Mouse (Mus musculus) CD8-positive naive resting alpha-beta T cell, adult 2 months (primary cell): ENCODE measurements around the gene Gas2l3.

ENCODE experiments used
- DNase-seq, 2 experiments: peaks; one replicate each; pipeline ENCODE4 v3.0.0; 2022; ENCODE audit warnings: low read depth in 2 of 2, low spot score in 2 of 2

Gas2l3 gene

GRCm38 (mm10) chr10:89443623-89444151 is at the start of gene Gas2l3:
Gas2l3 (minus strand) TSS chr10:89443967.
- peak; percentile 37 to 61 for DNase-seq

DNA sequence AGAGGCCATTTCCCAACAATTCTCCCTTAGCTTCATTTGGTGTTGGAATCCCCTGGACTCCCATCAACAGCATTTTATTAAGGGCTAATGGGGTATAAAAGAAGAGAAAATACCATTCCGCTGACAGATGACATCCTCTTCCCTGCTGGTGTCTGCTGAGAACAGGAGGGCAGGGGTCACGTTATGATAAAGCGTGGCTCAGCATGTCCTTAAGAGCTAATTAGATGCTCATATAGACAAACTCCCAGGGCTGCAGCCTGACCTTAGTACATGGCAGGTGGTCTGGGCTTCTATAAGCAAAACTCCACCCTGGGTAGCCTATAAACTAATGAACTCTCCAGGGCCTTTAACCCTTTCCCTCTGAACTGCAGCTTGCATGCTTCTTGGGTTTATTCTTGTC is 47.6 kb upstream of the Gas2l3 start:
- DNase-seq: no peak

DNA sequence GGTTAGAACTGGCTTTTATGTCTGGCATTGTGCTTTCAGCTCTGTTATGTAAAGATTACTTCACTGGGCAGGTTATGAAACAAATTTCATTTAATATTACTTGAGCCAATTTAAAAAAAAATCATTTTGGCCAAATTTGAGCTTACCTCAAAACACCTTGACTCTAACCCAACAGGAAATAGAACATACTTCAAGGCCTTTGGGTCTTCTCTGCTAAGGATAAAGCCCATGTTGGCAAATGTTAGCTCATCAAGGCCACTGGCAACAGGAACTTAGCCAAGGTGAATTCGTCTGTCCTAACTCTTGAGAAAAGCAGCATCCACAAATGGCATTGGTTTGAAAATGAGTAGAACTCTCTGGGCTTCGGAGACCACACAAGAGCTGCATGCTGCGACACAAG is 46.5 kb upstream of the Gas2l3 start:
- no peak for DNase-seq

GRCm38 (mm10) chr10:89489459-89489858 is 45.7 kb upstream of the Gas2l3 start:
- DNase-seq: no peak

GRCm38 (mm10) chr10:89486995-89487742 is 43.4 kb upstream of the Gas2l3 start:
- no peak for DNase-seq

DNA sequence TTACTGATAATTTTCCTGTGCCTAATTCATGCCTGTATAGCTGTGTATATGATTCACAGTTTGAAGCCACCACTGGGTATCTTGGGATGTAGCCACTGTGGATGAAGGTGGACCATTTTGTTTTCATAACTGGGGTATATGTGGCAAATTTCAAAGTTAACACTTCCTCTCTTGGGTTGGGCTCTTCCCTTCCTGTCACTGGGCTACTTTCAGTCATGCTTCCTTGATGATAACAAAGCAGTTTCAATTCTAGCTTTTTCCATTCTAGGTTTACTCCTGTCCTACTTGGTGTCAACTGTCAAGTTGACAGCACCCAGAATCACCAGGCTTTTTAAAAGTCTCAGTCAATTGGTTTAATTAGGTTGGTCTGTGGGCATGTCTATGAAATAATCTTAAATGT is 41.1 kb upstream of the Gas2l3 start:
- DNase-seq: no peak

GRCm38 (mm10) chr10:89483812-89484602 is 40.2 kb upstream of the Gas2l3 start:
- no peak for DNase-seq

DNA sequence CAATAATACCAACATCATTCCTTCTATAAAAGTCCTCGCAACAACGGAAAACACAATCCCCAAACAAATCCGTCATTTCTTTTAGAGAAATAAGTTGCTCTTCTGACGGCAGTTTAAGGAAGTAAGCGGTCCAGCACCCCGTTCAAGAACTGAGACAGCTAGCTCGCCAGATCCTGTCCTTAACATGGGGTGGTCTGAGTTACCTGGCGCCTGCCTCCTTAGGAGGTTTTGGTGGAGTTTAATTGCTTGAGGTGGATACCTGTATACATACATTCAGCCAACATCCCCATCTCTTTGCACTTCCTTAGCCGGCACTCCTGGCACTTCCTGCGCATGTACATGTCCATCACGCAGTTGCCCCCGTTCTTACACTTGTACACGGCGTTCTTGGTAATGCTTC is 39.3 kb upstream of the Gas2l3 start:
- DNase-seq: no peak

GRCm38 (mm10) chr10:89482142-89482681 is 38.4 kb upstream of the Gas2l3 start:
- no peak for DNase-seq

DNA sequence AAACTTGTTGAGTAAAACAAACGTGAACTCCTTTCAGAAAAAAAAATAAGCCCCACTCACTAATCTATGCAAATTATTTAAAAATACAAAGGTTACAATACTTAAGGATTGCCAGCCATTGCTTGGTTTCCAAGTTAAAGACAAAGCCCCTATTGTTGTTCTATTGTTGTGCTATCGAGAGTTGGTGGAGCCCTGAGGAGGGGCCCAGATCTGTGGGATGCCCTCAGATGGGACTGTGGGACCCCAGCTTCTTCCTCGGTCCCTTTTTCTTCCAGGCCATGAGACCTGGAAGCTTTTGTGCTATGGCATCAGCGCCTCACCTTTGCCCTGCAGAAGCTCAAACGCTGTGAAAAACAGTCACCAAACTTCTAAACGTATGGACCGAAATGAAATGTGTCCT is 37.9 kb upstream of the Gas2l3 start:
- DNase-seq: no peak

GRCm38 (mm10) chr10:89478766-89479165 is 35.0 kb upstream of the Gas2l3 start:
- DNase-seq: no peak

- no peak for DNase-seq
Observed at GRCm38 (mm10) chr10:89470596-89471353, 27.0 kb upstream of the Gas2l3 start.

- DNase-seq: no peak
Observed at GRCm38 (mm10) chr10:89464760-89465405, 21.1 kb upstream of the Gas2l3 start.

GRCm38 (mm10) chr10:89462890-89463289 is 19.1 kb upstream of the Gas2l3 start:
- no peak for DNase-seq

DNA sequence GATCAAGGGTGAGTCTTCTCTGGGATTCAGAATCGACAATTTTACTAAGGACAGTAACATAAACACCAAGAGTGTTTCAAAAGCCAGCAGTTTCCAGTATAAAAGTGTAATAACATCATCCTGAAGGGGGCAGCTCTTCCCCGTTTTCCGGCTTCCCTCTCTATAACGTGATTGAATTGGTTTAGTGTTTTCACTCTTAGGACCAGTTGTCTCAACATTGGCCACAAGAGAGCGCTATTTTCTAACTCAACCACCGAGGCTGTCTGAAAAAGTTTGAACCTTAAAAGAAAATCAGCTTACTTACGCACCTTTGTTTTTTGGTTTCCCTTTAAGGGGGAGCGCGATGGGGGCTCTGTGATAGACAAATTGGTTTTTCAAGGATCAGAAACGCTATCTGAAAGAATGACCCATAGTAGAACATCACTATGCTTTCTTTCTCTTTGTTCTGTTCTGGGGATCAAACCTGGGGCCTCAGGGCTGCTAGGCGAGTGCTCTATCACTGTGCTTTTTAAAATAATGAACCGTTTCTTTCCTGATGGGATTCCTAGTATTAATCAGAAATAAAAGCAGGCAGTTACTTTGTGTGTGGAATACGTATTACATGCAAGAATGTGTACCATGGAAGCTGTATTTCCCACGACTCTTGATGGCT is 18.2 kb upstream of the Gas2l3 start:
- DNase-seq: peak; percentile 73 to 84

- no peak for DNase-seq
Observed at GRCm38 (mm10) chr10:89460972-89461371, 17.2 kb upstream of the Gas2l3 start.

GRCm38 (mm10) chr10:89458770-89459169 is 15.0 kb upstream of the Gas2l3 start:
- no peak for DNase-seq

GRCm38 (mm10) chr10:89453794-89454193 is 10.0 kb upstream of the Gas2l3 start:
- DNase-seq: no peak

DNA sequence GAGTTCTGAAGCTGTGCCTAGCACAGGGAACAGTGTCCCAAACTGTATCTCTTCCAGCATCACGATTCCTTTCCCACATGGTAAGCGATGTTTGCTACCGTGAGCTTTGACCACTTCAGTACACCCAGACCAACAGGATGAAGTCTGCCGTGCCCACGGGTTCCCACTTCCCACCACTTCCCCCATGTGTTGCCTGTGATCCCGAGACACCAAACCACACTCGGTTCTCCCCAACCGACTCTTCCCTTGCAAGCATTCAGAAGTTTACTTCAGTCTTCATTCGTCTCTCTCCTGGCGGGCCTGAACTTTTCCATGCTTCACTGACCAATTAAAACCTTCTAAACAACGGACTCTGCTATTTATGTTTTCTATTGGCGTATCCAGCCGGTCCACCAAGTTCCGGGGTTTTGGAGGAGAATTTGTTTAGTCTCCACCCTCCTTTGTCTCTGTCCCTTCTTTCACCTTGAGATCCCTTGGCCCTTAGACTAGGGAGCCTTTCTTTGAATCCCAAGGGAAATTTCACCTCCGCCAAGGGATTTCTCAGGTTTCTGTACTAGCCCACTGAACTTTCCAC is 9.4 kb upstream of the Gas2l3 start:
- no peak for DNase-seq

- DNase-seq: no peak
Observed at GRCm38 (mm10) chr10:89450411-89450810, 6.6 kb upstream of the Gas2l3 start.
